Mouse (Mus musculus): ENCODE measurements at regions not wholly inside any gene's neighbourhood (a gene's known extent, or its start where the extent isn't known, plus 50 kb on each side); places are given as distances from the start of the nearest gene placed in this dataset.
A peak's percentile ranks its signal among the peaks of the same experiment; 100 is the strongest.

DNA sequence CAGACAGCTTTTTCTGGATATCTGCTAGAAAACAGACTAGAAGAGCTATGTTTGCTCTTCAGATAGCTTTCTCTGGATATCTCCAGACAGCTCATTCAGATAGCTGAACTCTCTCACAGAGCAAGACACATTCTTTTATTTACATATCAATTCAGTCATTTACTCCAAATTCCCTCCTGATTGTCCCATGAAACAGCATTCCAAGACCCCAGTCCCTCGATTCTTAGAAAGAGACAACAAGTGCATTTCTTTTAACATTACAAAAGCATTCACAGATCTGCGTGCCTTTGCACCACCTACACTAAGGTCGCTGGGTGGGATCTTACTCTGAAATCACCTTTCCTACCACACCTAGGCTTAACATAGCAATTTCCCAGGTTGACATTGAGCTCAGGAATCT lies 1039.5 kb upstream of the Ddx18 start:
- no peak for DNase-seq

DNA sequence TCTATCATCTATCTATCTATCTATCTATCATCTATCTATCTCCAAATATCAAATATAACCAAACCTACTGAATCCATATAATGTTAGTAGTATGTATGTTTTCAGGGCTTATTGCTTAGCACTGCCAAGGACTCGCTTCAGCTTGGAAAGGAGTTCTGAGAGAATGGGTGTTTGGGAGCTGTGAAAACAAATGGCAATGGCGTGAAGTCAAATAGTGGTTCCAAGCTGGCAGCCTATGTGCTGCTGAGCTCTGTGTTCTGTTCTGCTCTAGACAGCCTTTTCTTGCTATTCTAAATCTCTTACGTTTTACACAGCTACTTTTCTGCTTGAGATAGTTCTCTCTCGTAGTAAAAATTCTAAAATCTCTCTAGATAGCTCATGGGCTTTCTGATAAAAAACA lies 1008.2 kb upstream of the Ddx18 start:
- no peak for DNase-seq

DNA sequence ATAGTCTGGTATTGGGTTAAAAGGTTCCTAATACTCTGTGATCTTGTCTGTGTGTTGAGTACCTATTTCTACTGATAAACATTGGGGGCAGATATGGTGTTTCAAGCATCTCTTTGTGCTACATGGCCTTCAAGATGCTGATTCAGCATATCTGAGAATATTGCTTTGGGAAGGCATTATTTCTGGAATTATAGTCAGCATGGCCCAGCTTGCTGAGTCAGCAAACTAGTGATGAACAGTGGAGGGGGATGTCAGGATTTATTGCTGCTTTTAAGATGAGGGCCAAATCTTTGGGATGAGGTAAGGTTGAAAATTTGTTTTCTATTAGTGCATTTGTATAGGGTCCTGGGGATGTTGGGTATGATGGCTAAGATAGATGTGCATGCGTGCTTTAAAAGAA lies 983.8 kb upstream of the Ddx18 start:
- DNase-seq = no peak

DNA sequence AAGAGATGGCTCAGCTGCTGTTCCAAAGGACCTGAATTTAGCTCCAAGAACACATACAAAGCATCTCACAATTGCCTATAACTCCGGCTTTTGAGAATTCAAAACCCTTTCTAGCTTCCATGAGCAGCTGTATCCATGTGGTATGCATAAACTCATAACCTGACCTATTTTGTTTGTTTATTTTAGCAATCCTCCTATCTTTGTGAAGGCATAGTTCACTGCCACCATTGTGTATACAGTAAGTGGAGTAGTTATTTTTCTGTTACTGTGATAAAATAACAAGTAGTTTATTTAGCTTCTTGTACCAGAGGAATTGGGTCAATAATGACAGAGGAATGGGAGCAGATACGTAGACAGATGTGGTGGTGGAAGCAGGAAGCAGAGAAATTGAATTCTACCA lies 941.8 kb upstream of the Ddx18 start:
- DNase-seq = no peak

DNA sequence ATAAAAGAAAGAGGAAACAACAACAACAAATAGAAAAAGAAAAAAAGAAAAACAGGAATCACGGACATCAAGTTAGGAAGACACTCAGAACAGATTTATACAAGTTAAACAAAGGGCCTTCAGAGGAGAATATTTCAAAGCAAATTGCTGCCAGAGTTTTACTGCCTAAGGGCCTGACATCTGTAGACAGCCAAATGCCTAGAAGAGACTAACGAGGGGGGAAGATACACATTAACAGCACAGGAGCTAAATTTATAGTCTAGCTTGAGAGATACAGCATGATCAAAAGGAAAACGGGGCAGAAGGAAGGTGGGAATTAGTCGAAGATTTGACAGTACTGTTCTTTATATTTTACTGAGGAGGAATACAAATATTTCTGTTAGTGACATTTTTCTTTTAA lies 933.9 kb upstream of the Ddx18 start:
- no peak for DNase-seq

DNA sequence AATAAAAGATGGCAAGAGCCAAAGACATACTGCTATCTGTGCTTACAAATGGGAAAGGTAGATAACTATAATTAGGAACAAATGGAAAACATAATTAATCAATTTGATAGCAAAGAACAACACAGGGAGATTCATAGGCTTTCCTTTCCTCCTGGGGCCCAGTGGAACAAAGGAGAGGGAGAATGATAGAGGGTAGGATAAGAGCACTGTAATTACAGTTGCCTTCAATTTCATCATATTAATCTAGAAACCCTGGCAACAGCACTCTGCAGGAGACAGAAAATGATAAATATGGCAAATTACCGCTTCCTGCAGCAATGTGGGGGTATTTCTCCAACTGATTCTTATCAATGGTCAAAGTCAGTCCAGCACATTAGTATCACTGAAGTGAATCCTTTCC lies 910.2 kb upstream of the Ddx18 start:
- DNase-seq = no peak

DNA sequence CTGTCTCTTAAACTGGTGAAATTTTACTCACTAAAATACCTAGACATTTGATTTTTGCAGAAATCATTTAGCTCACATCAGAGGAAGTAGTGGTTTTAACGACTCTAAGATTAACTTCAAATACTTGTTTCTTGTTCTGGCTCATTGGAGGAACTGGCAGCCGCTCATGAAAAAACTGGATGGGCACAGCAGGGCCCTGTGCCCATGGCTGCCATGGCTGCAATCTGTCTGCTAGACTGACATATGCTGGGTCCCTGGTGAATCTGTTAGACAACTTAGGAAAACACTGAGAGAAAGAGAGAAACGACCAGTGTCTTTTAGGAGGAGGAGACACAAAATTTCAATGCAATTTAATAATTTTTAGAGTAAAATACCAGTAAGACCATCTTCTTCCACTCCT lies 896.1 kb upstream of the Ddx18 start:
- DNase-seq = peak; percentile 65 to 74

DNA sequence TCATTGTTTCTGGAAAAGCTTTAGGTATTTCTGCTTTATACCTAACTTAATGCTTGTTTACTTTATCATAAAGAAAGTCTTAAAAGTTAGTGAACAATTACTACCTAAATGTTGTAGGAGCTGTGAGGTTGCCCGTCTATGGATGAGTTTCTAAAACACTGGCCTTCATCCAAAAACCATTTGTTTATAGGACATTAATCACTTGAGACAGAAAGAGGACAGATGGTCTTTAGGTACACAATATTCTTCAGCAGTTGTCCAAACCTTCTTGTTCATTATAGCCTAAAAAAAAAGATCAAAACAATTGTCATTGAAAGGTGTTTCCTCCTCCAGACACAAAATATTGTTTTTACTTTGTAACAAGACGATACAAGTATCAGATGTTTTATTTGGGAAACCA lies 891.3 kb upstream of the Ddx18 start:
- DNase-seq = no peak

DNA sequence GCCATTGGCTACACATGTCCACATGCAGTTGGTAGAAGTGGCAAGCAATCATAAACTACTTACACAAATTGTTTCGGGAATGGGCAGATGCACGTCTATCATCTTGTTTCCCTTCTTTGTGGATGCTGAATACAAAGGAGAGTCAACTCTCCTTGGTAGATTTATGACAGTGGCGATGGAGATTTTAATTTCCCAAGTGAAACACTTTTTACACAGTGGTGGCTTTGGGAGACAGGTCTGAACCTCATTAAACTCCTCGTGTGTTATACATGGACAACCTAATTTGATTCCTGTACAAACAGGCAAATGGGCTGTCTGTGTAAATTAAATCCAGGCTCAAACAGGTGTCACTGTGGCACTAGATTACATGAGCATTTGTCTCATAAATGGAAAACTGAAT lies 887.1 kb upstream of the Ddx18 start:
- DNase-seq = no peak

DNA sequence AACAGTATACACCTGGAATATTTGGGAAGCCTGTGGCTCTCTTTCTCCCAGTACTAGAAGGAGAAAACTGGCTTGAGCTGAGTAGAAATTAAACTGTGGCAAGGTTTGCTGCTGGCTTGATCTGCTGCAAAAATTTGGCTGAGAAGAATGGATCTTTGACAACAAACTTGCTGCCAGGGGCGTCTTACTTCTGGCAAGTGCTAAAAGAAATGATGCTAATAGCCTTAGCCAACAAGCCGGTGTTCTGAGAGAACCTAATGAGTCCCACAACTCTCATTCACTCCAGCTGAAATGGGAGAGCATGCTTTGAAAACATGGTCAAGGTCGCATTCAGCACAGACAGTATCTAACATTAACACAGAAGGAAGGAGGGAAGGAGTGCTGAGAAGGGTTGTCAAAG lies 885.8 kb upstream of the Ddx18 start:
- DNase-seq = no peak

DNA sequence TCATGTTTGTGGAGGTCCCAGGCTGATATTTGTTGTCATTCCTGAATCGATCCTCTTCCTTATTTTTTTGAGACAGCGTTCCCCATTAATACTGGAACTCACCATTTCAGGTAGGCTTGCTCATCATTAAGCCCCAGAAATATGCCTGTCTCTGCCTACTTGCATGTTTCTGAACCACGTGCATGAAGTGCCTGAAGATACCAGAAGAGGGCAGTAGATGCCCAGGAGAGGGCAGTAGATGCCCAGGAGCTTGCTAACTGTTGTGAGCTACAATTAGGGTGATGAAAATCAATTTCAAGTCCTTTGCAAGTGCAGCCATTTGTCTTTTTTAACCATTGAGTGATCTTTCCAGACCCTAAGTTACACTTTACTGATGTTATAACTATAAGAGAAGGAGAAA lies 871.6 kb upstream of the Ddx18 start:
- DNase-seq = peak in 1 of 2 experiments; percentile 12

DNA sequence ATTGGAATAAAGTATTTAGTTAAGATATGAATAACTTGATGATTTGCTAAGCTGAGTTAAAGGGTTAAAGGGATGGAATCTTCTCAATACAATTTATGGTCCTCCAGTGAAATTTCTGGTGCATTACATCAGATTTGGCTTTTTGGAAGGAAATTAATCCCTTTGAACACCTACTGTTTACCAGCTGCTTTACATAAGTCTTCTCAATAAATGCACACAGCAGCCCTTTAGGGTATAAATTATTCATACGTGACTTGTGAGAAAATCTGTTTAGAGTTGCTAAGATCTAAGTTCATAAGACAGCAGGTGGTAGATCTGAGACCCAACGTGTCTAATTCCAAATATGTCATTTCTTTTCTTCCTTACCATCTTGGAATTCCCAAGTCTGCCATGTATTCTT lies 855.7 kb upstream of the Ddx18 start:
- DNase-seq = no peak

DNA sequence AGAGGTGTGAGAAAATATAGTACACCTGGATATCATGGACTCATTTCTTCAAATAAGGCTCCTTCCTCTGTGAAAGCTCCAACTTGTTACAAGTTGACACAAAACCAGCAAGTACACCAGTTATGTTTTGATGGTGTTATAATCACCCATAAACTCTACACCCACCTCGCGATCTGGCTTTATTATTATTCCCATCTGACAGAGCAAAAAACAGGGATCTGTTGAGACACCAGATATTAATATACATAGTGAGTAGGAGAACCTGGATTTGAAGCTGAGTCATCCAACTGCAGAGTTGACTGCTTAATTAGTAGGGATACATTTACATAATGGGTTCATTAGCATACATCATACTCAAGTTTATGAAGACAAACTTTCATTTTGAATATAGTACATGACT lies 828.6 kb upstream of the Ddx18 start:
- no peak for DNase-seq

DNA sequence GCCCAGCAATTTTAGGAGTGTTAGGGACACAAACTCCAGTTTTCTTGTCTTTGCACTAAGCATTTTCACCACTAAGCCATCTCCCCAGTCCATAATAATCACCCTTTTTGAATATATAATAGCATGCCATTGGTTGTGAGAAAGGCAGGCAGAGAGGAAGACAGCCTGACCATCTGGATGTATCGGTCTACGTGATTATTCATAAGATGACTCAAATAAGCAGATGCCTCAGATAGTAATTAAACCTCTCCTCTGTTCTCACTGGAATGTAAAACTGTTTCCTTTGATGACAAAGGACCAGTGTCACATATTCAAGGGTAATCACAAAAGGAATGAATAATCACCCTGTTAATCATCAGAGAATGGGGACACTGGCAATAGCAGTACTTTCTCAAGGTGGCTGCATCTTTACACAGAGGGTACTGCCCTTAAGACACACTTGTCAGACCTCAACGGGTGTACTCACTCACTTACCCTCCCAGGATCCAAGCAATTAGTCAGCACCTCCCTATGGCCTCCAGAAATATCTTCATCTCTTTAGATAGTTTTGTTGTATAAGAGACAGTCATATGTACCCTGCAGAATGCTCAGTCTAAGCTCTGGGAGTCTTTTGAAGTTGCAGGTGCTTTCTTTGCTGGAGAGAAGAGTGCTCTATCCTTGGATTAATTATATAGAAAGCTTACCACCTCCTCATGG lies 826.0 kb upstream of the Ddx18 start:
- no peak for DNase-seq

DNA sequence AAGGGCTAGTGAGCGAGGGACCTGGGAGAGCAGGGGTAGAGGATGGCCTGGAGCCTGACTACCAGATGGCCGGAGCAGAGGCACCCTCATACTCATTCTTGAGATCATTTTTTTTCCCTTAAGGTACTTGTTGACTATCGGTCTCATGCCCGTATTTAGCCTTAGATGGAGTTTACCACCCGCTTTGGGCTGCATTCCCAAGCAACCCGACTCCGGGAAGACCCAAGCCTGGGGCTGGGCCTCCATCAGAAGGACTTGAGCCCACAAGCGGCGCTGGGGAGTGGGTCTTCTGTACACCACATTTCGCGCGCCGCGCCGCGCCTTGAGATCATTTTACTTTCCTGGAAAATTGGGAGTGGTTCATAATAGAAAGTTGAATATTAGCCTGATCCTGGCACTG lies 789.2 kb upstream of the Ddx18 start:
- DNase-seq = peak; percentile 98

DNA sequence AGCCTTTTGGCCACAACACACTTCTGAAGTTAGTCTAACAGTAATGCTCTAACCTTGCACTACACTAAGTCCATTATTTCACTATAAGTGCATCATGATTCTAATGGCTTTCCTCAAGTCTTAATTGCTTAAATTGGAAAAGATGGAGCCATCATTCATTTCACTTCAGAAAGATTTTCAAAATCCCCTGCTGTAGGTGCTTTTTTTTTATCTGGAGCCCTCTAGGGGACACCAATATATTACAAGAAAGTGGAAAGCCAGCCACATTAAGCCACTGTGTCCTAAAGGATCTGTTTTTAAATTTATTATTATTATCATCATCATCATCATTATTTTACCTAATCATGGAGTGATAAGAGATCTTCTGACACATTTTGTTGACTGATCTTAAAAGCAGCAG lies 783.7 kb upstream of the Ddx18 start:
- DNase-seq = no peak

DNA sequence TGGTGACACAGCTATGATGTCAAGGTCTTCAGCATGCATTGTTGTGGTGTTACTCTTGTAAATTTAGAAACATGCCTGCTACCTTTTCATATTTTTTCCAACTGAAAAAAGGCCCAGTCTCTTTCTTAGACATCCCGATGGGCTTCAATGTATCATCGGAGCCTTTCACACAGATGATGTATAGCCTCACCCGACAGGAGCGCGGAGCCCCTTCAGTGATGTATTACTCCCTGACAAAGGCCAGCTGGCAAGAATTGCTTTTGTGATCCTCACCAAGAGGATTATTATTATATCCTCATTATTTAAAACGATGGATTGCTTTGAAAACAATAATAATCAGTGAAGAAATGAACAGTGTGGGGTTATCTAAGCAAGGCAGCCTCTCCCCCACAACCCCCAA lies 765.5 kb upstream of the Ddx18 start:
- no peak for DNase-seq

DNA sequence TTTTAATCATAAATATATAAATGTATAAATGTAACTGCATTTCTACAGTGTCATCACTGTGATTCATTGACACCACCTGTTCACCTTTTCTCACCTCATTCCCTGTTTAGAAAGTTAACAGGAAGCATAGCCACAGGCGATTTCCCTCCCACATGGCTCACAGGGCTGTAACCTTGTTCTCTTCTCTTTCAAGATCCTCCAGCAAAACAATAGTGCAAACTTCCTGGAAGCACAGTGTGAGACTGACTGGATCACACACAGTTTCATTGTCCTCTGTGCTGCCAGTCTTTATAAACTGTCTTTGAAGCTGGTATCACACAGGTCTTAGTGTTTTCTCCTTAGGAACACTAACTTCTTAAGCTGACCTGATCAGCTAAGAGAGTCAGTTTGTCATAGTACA lies 760.5 kb upstream of the Ddx18 start:
- no peak for DNase-seq

All from cerebellum, adult 18-20 months (tissue).